ENCODE assay signal across 8 mouse cellular contexts in genomic region chr2:166445824-166446223, GRCm38 (mm10).
A peak's percentile ranks its signal among the peaks of the same experiment; 100 is the strongest.
DNase-seq lines count a peak whose midpoint lies in the region; ATAC-seq and TF ChIP-seq lines count a peak whose summit lies in the region.
"Not testable (repeated sequence)": the region's sequence is repeated elsewhere in the genome, so short reads cannot be mapped to it uniquely, and the experiment has no call there.

No protein-coding gene starts in this region.

- 36% methylated on average over 7 of the region's 7 CpGs for WGBS in bone marrow, adult 2 months
- 60% methylated on average over 7 of the region's 7 CpGs for WGBS in heart, embryonic 13.5 days
- WGBS in hindbrain, embryonic 14.5 days: 48% methylated on average over 7 of the region's 7 CpGs
- WGBS in kidney, embryonic 16.5 days: 53% methylated on average over 7 of the region's 7 CpGs
- WGBS in macrophage (ENCODE audit: missing documents): 70% methylated on average over 5 of the region's 7 CpGs
- WGBS in small intestine, adult 2 months: 65% methylated on average over 7 of the region's 7 CpGs

- not testable (repeated sequence) for ATAC-seq in heart, embryonic 13.5 days (ENCODE audit: extremely low read depth, insufficient number of reproducible peaks, low FRiP score, low TSS enrichment)
- 0 out of 2 replicates have a peak, but pooled peaks have one; percentile 25 for ATAC-seq in hindbrain, embryonic 14.5 days (ENCODE audit: low FRiP score)
- peak; percentile 42; the same call in 1 of the 2 replicates for ATAC-seq in kidney, embryonic 16.5 days (ENCODE audit: low FRiP score, low TSS enrichment)

- not testable (repeated sequence) for H3K27me3 ChIP-seq in heart, embryonic 13.5 days (replicated peaks); hindbrain, embryonic 14.5 days (ENCODE audit: control insufficient read depth, insufficient read depth, low read length); kidney, embryonic 16.5 days (ENCODE audit: insufficient read depth, low read length); small intestine, adult 2 months (ENCODE audit: control insufficient read depth, insufficient read depth, low read length)

- peaks cover 15% of the 10 kb centered on the region for H3K79me2 ChIP-seq in macrophage (ENCODE audit: inconsistent target)

- H3K4me1 ChIP-seq in bone marrow, adult 2 months (ENCODE audit: control insufficient read depth, insufficient read depth, low read length): peaks cover 13% of the 10 kb centered on the region
- H3K4me1 ChIP-seq in heart, embryonic 13.5 days: peaks cover 66% of the 10 kb centered on the region
- peaks cover 47% of the 10 kb centered on the region for H3K4me1 ChIP-seq in hindbrain, embryonic 14.5 days (replicated peaks; ENCODE audit: control insufficient read depth, insufficient read depth, low read length)
- H3K4me1 ChIP-seq in kidney, embryonic 16.5 days (ENCODE audit: insufficient read depth, low read length): peaks cover 49% of the 10 kb centered on the region
- not testable (repeated sequence) for H3K4me1 ChIP-seq in small intestine, adult 2 months (ENCODE audit: control insufficient read depth, insufficient read depth, insufficient read length, low read length)

- not testable (repeated sequence) for H3K36me3 ChIP-seq in heart, embryonic 13.5 days; hindbrain, embryonic 14.5 days (replicated peaks; ENCODE audit: control insufficient read depth, insufficient read depth); kidney, embryonic 16.5 days (ENCODE audit: insufficient read depth, low read length); macrophage (ENCODE audit: inconsistent target); small intestine, adult 2 months (ENCODE audit: control insufficient read depth, insufficient read depth, low read length)

- intact Hi-C loops in gastrocnemius, adult 2 months (cut with DNase I): not testable (repeated sequence)

- H3K4me3 ChIP-seq in bone marrow, adult 2 months (replicated peaks; ENCODE audit: control insufficient read depth, low read depth, low read length); gastrocnemius, adult 2 months; heart, embryonic 13.5 days; hindbrain, embryonic 14.5 days (replicated peaks; ENCODE audit: low read length); kidney, embryonic 16.5 days (ENCODE audit: low read length); macrophage (ENCODE audit: inconsistent target); small intestine, adult 2 months (ENCODE audit: low read depth, low read length): not testable (repeated sequence)

- H3K4me2 ChIP-seq in heart, embryonic 13.5 days; hindbrain, embryonic 14.5 days (replicated peaks); kidney, embryonic 16.5 days (replicated peaks; ENCODE audit: low read depth, low read length): not testable (repeated sequence)

- TF ChIP-seq CTCF in bone marrow, adult 2 months (IDR thresholded peaks at IDR 0.05; ENCODE audit: control insufficient read depth, insufficient read depth, low read length); gastrocnemius, adult 2 months (IDR thresholded peaks at IDR 0.05); small intestine, adult 2 months (IDR thresholded peaks at IDR 0.05; ENCODE audit: extremely low read depth, insufficient read length, insufficient replicate concordance, low read depth, low read length): not testable (repeated sequence)

- not testable (repeated sequence) for DNase-seq in gastrocnemius, adult 2 months; hindbrain, embryonic 14.5 days (ENCODE audit: low spot score)
- peak; percentile 16 to 24 for DNase-seq in natural killer cell, adult 2 months (ENCODE audit: low spot score in 2 of 2)

- H3K9ac ChIP-seq in heart, embryonic 13.5 days: 0 out of 2 replicates have a peak overlapping the region, but pooled peaks have one; percentile 24
- H3K9ac ChIP-seq in hindbrain, embryonic 14.5 days: not testable (repeated sequence)
- 0 out of 2 replicates have a peak overlapping the region, but pooled peaks have one; percentile 9 for H3K9ac ChIP-seq in kidney, embryonic 16.5 days (replicated peaks; ENCODE audit: low read length)

- peak overlapping the region; percentile 7; the same call in 1 of the 2 replicates for H3K27ac ChIP-seq in bone marrow, adult 2 months (ENCODE audit: control insufficient read depth, insufficient read depth, low read depth, low read length, poor library complexity)
- H3K27ac ChIP-seq in gastrocnemius, adult 2 months: peak overlapping the region; percentile 31
- peak overlapping the region; percentile 36 for H3K27ac ChIP-seq in heart, embryonic 13.5 days (replicated peaks)
- H3K27ac ChIP-seq in hindbrain, embryonic 14.5 days: peak overlapping the region; percentile 47; the same call in 1 of the 2 replicates
- H3K27ac ChIP-seq in kidney, embryonic 16.5 days (ENCODE audit: low read length): not testable (repeated sequence)
- H3K27ac ChIP-seq in macrophage: peak overlapping the region; percentile 95
- 0 out of 2 replicates have a peak overlapping the region, but pooled peaks have one; percentile 39 for H3K27ac ChIP-seq in small intestine, adult 2 months (ENCODE audit: insufficient read depth, low read depth, low read length)

- not testable (repeated sequence) for TF ChIP-seq POLR2A in bone marrow, adult 2 months (IDR thresholded peaks at IDR 0.05; ENCODE audit: borderline replicate concordance, control insufficient read depth, low read depth, low read length); small intestine, adult 2 months (IDR thresholded peaks at IDR 0.05; ENCODE audit: low read depth, low read length)

- H3K9me3 ChIP-seq in heart, embryonic 13.5 days; hindbrain, embryonic 14.5 days (ENCODE audit: control insufficient read depth, low read length); kidney, embryonic 16.5 days (ENCODE audit: low read length): not testable (repeated sequence)
